Mouse (Mus musculus) G1E-ER4 (cell line): ENCODE measurements around the gene Il20. TPM values are rescaled to one million over a fixed set of nuclear protein-coding genes. Genes with fewer than 3 reads are reported as not detected.

ENCODE experiments used
- GATA1 ChIP-seq: IDR thresholded peaks from one replicate; pipeline ENCODE4 v1.8.0; 2012; ENCODE audit warnings: low read length, inconsistent platforms
- polyA plus RNA-seq: library from polyadenylated mRNA; stranded (reverse); fragments of >175 nt; gene quantifications from 2 replicates; pipeline ENCODE4 v1.2.3, GENCODE M21; 2012

The Il20 gene
- polyA plus RNA-seq, 1 experiment, result not detected

GRCm38 (mm10) chr1:130877889-130878614 is 33.2 kb downstream of the Il20 start:
- no peak for TF ChIP-seq GATA1

GRCm38 (mm10) chr1:130876931-130877509 is 34.2 kb downstream of the Il20 start:
- no peak for TF ChIP-seq GATA1

GRCm38 (mm10) chr1:130875910-130876309 is 35.3 kb downstream of the Il20 start:
- no peak for TF ChIP-seq GATA1

GRCm38 (mm10) chr1:130875139-130875538 is 36.1 kb downstream of the Il20 start:
- TF ChIP-seq GATA1, result no peak

- TF ChIP-seq GATA1, result no peak
Measured at GRCm38 (mm10) chr1:130872912-130873311, 38.3 kb downstream of the Il20 start.

GRCm38 (mm10) chr1:130865541-130866221 is 45.6 kb downstream of the Il20 start, which contains the start of gene Fcmr:
Gene Fcmr, plus strand, starts transcription at chr1:130865669.
- no peak for TF ChIP-seq GATA1

- no peak for TF ChIP-seq GATA1
Measured at GRCm38 (mm10) chr1:130864741-130865140, 46.5 kb downstream of the Il20 start.

GRCm38 (mm10) chr1:130864238-130864637 is 47.0 kb downstream of the Il20 start:
- TF ChIP-seq GATA1, result no peak

GRCm38 (mm10) chr1:130857456-130857855 is 53.8 kb downstream of the Il20 start:
- no peak for TF ChIP-seq GATA1

Other genes starting within 250 kb of the Il20 start
- gene C4bp, start 249.8 kb downstream of the Il20 start, polyA plus RNA-seq, result not detected in 2 replicates
- gene Gm29427, start 195.7 kb downstream of the Il20 start, polyA plus RNA-seq, result not detected in 2 replicates
- 2.2 and 2.4 TPM in 2 replicates for gene Yod1, start 194.1 kb downstream of the Il20 start, polyA plus RNA-seq
- gene Pfkfb2, start 182.2 kb downstream of the Il20 start, polyA plus RNA-seq, result 5.0 and 8.5 TPM in 2 replicates
- gene AA986860, start 179.5 kb downstream of the Il20 start, polyA plus RNA-seq, result 1.6 TPM in 2 replicates
- gene Fcamr, start 110.5 kb downstream of the Il20 start, polyA plus RNA-seq, result not detected in 2 replicates
- gene Pigr, start 84.8 kb downstream of the Il20 start, polyA plus RNA-seq, result not detected in 2 replicates
- gene Fcmr, start 45.8 kb downstream of the Il20 start, polyA plus RNA-seq, result not detected in 2 replicates
- not detected in 2 replicates for gene Il24, start 24.0 kb downstream of the Il20 start, polyA plus RNA-seq
- not detected in 2 replicates for gene Il19, start 28.7 kb upstream of the Il20 start, polyA plus RNA-seq
- gene Il10, start 108.4 kb upstream of the Il20 start, polyA plus RNA-seq, result not detected in 2 replicates
- 32.0 and 39.9 TPM in 2 replicates for gene Mapkapk2, start 186.4 kb upstream of the Il20 start, polyA plus RNA-seq
- 26.5 and 36.1 TPM in 2 replicates for gene Dyrk3, start 226.9 kb upstream of the Il20 start, polyA plus RNA-seq
- gene Eif2d, start 241.7 kb upstream of the Il20 start, polyA plus RNA-seq, result 47.1 and 57.8 TPM in 2 replicates